Comparison of ENCODE assay signal across 8 mouse cellular contexts in the genomic region with DNA sequence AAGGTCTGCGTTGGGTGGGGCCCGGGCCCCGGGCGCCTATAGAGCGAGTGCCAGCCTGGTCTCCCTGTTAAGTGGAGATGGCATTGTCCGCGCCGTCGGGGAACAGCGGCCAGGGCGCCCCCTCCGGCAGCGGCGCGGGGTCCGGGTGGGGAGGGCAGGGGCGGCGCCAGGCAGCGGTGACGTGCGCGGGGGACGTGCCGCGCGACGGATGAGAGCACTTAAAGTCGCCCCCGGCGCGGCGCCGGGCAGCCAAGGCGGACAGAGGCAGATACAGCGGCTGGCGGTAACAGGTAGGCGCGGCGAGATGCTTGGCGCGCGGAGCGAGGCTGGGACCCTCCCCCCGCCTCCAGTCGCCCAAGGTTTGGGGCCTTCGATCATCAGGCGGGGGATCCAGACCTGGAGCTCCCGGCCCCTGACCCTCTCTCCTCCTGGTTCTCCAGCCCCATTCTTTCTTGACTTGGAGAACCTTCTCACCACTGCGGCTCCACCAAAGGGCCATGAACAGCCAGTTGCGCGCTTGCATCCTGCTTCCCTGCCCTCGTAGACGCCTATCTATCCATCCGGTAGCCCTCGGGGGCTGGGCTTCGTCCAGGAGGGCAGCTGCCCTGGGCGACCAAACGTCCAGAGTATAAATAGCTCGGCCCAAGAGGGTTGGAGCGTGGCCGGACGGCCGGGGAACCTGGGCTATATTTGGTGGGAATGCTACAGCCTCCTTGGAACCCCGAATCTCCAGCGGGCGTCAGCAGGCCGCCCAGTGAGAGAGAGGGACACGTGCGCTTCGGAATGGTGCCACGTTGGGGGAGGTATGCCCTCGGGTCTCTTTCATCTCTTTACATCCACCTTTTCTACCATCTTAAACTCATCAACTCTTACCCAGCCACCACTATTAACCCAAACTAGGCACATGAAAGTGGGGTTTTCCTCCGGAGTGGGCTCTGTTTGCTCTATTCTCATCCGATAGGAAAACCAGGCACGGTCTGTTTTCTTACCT. TPM values are rescaled to one million over a fixed set of nuclear protein-coding genes. Genes with fewer than 3 reads are reported as not detected.
DNase-seq lines count a peak whose midpoint lies in the region; ATAC-seq and TF ChIP-seq lines count a peak whose summit lies in the region.

No protein-coding gene starts in this region.

- WGBS in forebrain, embryonic 11.5 days = 1% methylated on average over 73 of the region's 75 CpGs
- 1% methylated on average over 64 of the region's 75 CpGs for WGBS in hindbrain, embryonic 11.5 days
- WGBS in liver, embryonic 15.5 days (ENCODE audit: insufficient replicate concordance) = 3% methylated on average over 75 of the region's 75 CpGs
- under 1% methylated on average over 73 of the region's 75 CpGs for WGBS in neural tube, embryonic 12.5 days

- peaks cover 3 to 42% of the 10 kb centered on the region in 2 experiments; a peak in 3 of 4 replicates for H3K4me1 ChIP-seq in ES-E14 (ENCODE audit: control insufficient read depth in 2 of 2, insufficient read depth in 2 of 2, low read length in 2 of 2, poor library complexity in 1 of 2)
- H3K4me1 ChIP-seq in forebrain, embryonic 11.5 days (replicated peaks; ENCODE audit: control insufficient read depth, insufficient read depth, low read length) = peaks cover 12% of the 10 kb centered on the region; the same call in 1 of the 2 replicates
- peaks cover 13% of the 10 kb centered on the region for H3K4me1 ChIP-seq in hindbrain, embryonic 11.5 days (replicated peaks; ENCODE audit: control insufficient read depth, insufficient read depth, low read length)
- peaks cover 65% of the 10 kb centered on the region for H3K4me1 ChIP-seq in liver, embryonic 15.5 days (replicated peaks)
- peaks cover 36% of the 10 kb centered on the region for H3K4me1 ChIP-seq in neural tube, embryonic 12.5 days

- ATAC-seq in forebrain, embryonic 11.5 days (replicated peaks; ENCODE audit: low FRiP score) = peak; percentile 64
- ATAC-seq in hindbrain, embryonic 11.5 days (ENCODE audit: low FRiP score) = peak; percentile 12; the same call in 1 of the 2 replicates
- ATAC-seq in liver, embryonic 15.5 days (ENCODE audit: insufficient read depth) = peak; percentile 7; the same call in 1 of the 2 replicates
- no peak for ATAC-seq in neural tube, embryonic 12.5 days (ENCODE audit: low FRiP score, low read depth)

- H3K9me3 ChIP-seq in ES-E14 (ENCODE audit: control insufficient read depth, insufficient read depth, low read depth, low read length) = no peaks in the 10 kb centered on the region
- H3K9me3 ChIP-seq in forebrain, embryonic 11.5 days (ENCODE audit: control insufficient read depth, low read length) = no peaks in the 10 kb centered on the region
- no peaks in the 10 kb centered on the region for H3K9me3 ChIP-seq in hindbrain, embryonic 11.5 days (ENCODE audit: control insufficient read depth, low read length)
- no peaks in the 10 kb centered on the region for H3K9me3 ChIP-seq in liver, embryonic 15.5 days (replicated peaks)
- H3K9me3 ChIP-seq in neural tube, embryonic 12.5 days = no peaks in the 10 kb centered on the region

- intact Hi-C loops in left cerebral cortex, postnatal 14 days (cut with DNase I) = no loop called here

- peak overlapping the region; percentile 16; the same call in 1 of the 2 replicates for H3K27ac ChIP-seq in ES-E14 (ENCODE audit: insufficient read depth, low read depth, low read length, poor library complexity, severe bottlenecking)
- no peak overlapping the region for H3K27ac ChIP-seq in forebrain, embryonic 11.5 days (ENCODE audit: low read depth, low read length)
- no peak overlapping the region for H3K27ac ChIP-seq in hindbrain, embryonic 11.5 days (ENCODE audit: low read depth, low read length)
- peak overlapping the region; percentile 92 for H3K27ac ChIP-seq in liver, embryonic 15.5 days (replicated peaks)
- H3K27ac ChIP-seq in neural tube, embryonic 12.5 days = no peak overlapping the region

- H3K4me2 ChIP-seq in forebrain, embryonic 11.5 days (ENCODE audit: low read depth, low read length, severe bottlenecking) = peak overlapping the region; percentile 62
- H3K4me2 ChIP-seq in hindbrain, embryonic 11.5 days (replicated peaks; ENCODE audit: low read depth, low read length) = peak overlapping the region; percentile 52
- peak overlapping the region; percentile 95 for H3K4me2 ChIP-seq in liver, embryonic 15.5 days
- peak overlapping the region; percentile 70 for H3K4me2 ChIP-seq in neural tube, embryonic 12.5 days (replicated peaks)

- H3K9ac ChIP-seq in ES-E14 (ENCODE audit: insufficient read depth, low read depth, low read length, poor library complexity, severe bottlenecking) = peak overlapping the region; percentile 77
- peak overlapping the region; percentile 71 for H3K9ac ChIP-seq in forebrain, embryonic 11.5 days (ENCODE audit: low read length)
- H3K9ac ChIP-seq in hindbrain, embryonic 11.5 days (ENCODE audit: low read depth, low read length) = peak overlapping the region; percentile 61
- peak overlapping the region; percentile 81 for H3K9ac ChIP-seq in liver, embryonic 15.5 days
- peak overlapping the region; percentile 52 for H3K9ac ChIP-seq in neural tube, embryonic 12.5 days

- in situ Hi-C loops in ES-E14 (cut with MboI; ENCODE audit: low sequenced_read_pairs in 2 of 2, unreplicated experiment in 2 of 2) = no loop called here

- H3K27me3 ChIP-seq in forebrain, embryonic 11.5 days (ENCODE audit: control insufficient read depth, insufficient read depth, low read length) = no peaks in the 10 kb centered on the region; the same call in 1 of the 2 replicates
- H3K27me3 ChIP-seq in hindbrain, embryonic 11.5 days (ENCODE audit: control insufficient read depth, insufficient read depth, low read length) = peaks cover 4% of the 10 kb centered on the region; the same call in 1 of the 2 replicates
- H3K27me3 ChIP-seq in liver, embryonic 15.5 days = peaks cover 56% of the 10 kb centered on the region
- peaks cover 15% of the 10 kb centered on the region for H3K27me3 ChIP-seq in neural tube, embryonic 12.5 days (replicated peaks)

- H3K36me3 ChIP-seq in ES-E14 (ENCODE audit: control insufficient read depth, insufficient read depth, low read length, poor library complexity, severe bottlenecking) = peaks cover 8% of the 10 kb centered on the region; the same call in 1 of the 2 replicates
- H3K36me3 ChIP-seq in forebrain, embryonic 11.5 days (ENCODE audit: control insufficient read depth, insufficient read depth, low read length) = no peaks in the 10 kb centered on the region
- H3K36me3 ChIP-seq in hindbrain, embryonic 11.5 days (ENCODE audit: control insufficient read depth, insufficient read depth, low read length) = no peaks in the 10 kb centered on the region
- H3K36me3 ChIP-seq in liver, embryonic 15.5 days (replicated peaks) = peaks cover 7% of the 10 kb centered on the region
- H3K36me3 ChIP-seq in neural tube, embryonic 12.5 days = no peaks in the 10 kb centered on the region

- DNase-seq in A20 (ENCODE audit: low read depth, low spot score) (peak; percentile 91), ES-E14 (ENCODE audit: low read depth, low spot score) (no peak)
- DNase-seq in forebrain, embryonic 11.5 days (ENCODE audit: low spot score) = peak; percentile 89
- DNase-seq in hindbrain, embryonic 11.5 days (ENCODE audit: low spot score) = peak; percentile 76
- DNase-seq in left cerebral cortex, postnatal 14 days (ENCODE audit: low spot score in 2 of 2) = no peak
- no peak for DNase-seq in urinary bladder, postnatal 36 days (ENCODE audit: low spot score in 2 of 2)

- H3K4me3 ChIP-seq in ES-E14 (ENCODE audit: insufficient read depth in 1 of 2, low read depth in 1 of 2, low read length in 2 of 2, poor library complexity in 1 of 2, severe bottlenecking in 1 of 2) = peak overlapping the region; percentile 76 to 86
- peak overlapping the region; percentile 48 for H3K4me3 ChIP-seq in forebrain, embryonic 11.5 days (ENCODE audit: low read depth, low read length)
- H3K4me3 ChIP-seq in hindbrain, embryonic 11.5 days (ENCODE audit: low read depth, low read length) = peak overlapping the region; percentile 47
- peak overlapping the region; percentile 67 for H3K4me3 ChIP-seq in liver, embryonic 15.5 days (replicated peaks)
- peak overlapping the region; percentile 37 for H3K4me3 ChIP-seq in neural tube, embryonic 12.5 days

TF ChIP-seq in ES-E14, 5 proteins besides CTCF, POLR2A, EP300 and RAD21:
- TF ChIP-seq ZC3H11A (IDR thresholded peaks at IDR 0.05; ENCODE audit: borderline replicate concordance, low read depth, low read length) (no peak), ZNF384 (IDR thresholded peaks at IDR 0.05; ENCODE audit: low read depth, low read length) (no peak), HCFC1 (IDR thresholded peaks at IDR 0.05; ENCODE audit: borderline replicate concordance, insufficient read depth, low read length) (no peak), MAFK (IDR thresholded peaks at IDR 0.05; ENCODE audit: insufficient read depth, low read depth, low read length) (no peak), CHD2 (IDR thresholded peaks at IDR 0.05; ENCODE audit: low read depth, low read length) (no peak)

RNA-seq across cellular contexts. Expression of gene Slc16a3, which starts 0.9 kb away (rescaled TPM):
- total RNA-seq in ES-E14 (2012; rRNA removed) = 261 and 568 TPM in 2 replicates
- polyA plus RNA-seq in forebrain, embryonic 11.5 days (2014; fragmentation: Nextera tagmentation; extraction: Ambion mirVana) = 55.5 and 62.1 TPM in 2 replicates
- 25.8 and 32.0 TPM in 2 replicates for polyA plus RNA-seq in hindbrain, embryonic 11.5 days (2014; fragmentation: Nextera tagmentation; extraction: Ambion mirVana)
- polyA plus RNA-seq in liver, embryonic 15.5 days (2015; fragmentation: Nextera tagmentation; extraction: Ambion mirVana) = 73.5 and 82.2 TPM in 2 replicates
- 31.8 and 38.4 TPM in 2 replicates for polyA plus RNA-seq in neural tube, embryonic 12.5 days (2016; fragmentation: Nextera tagmentation; extraction: Ambion mirVana)
- total RNA-seq in left cerebral cortex, postnatal 14 days (2021) = 1 to 10 TPM; 3.2 to 4.2 TPM

RNA-seq across cellular contexts. Expression of gene Ccdc57, which starts 16.5 kb away (rescaled TPM):
- total RNA-seq in ES-E14 (2012; rRNA removed) = 1.8 and 3.0 TPM in 2 replicates
- polyA plus RNA-seq in forebrain, embryonic 11.5 days (2014; fragmentation: Nextera tagmentation; extraction: Ambion mirVana) = 6.1 and 7.7 TPM in 2 replicates
- polyA plus RNA-seq in hindbrain, embryonic 11.5 days (2014; fragmentation: Nextera tagmentation; extraction: Ambion mirVana) = 3.9 and 4.7 TPM in 2 replicates
- polyA plus RNA-seq in liver, embryonic 15.5 days (2015; fragmentation: Nextera tagmentation; extraction: Ambion mirVana) = 1.8 TPM in 2 replicates
- 4.7 and 5.6 TPM in 2 replicates for polyA plus RNA-seq in neural tube, embryonic 12.5 days (2016; fragmentation: Nextera tagmentation; extraction: Ambion mirVana)
- 1 to 10 TPM; 6.2 to 7.0 TPM for total RNA-seq in left cerebral cortex, postnatal 14 days (2021)

RNA-seq across cellular contexts. Expression of gene Csnk1d, which starts 42.0 kb away (rescaled TPM):
- total RNA-seq in ES-E14 (2012; rRNA removed) = 50.8 and 60.7 TPM in 2 replicates
- polyA plus RNA-seq in forebrain, embryonic 11.5 days (2014; fragmentation: Nextera tagmentation; extraction: Ambion mirVana) = 102 and 103 TPM in 2 replicates
- 58.4 and 71.3 TPM in 2 replicates for polyA plus RNA-seq in hindbrain, embryonic 11.5 days (2014; fragmentation: Nextera tagmentation; extraction: Ambion mirVana)
- polyA plus RNA-seq in liver, embryonic 15.5 days (2015; fragmentation: Nextera tagmentation; extraction: Ambion mirVana) = 36.1 and 38.5 TPM in 2 replicates
- 157 TPM in 2 replicates for polyA plus RNA-seq in neural tube, embryonic 12.5 days (2016; fragmentation: Nextera tagmentation; extraction: Ambion mirVana)
- total RNA-seq in left cerebral cortex, postnatal 14 days (2021) = 100 to 1,000 TPM; 112 to 115 TPM

Comparison
In these comparisons a context has a peak if more than half of its experiments do, and no peak if none do; other contexts are left out.
1. DNase-seq: peak in A20 (single experiment), forebrain, embryonic 11.5 days (single experiment) and hindbrain, embryonic 11.5 days (single experiment); none in ES-E14 (single experiment), left cerebral cortex, postnatal 14 days (0 of 2) and urinary bladder, postnatal 36 days (0 of 2).
2. H3K27ac ChIP-seq: peak in ES-E14 (single experiment) and liver, embryonic 15.5 days (single experiment); none in forebrain, embryonic 11.5 days (single experiment), hindbrain, embryonic 11.5 days (single experiment) and neural tube, embryonic 12.5 days (single experiment).
3. Peak in every context shown above with its lines, with median percentiles within 50 percentile points of each other: H3K4me3 ChIP-seq, H3K9ac ChIP-seq and H3K4me2 ChIP-seq.